Mouse (Mus musculus) right cerebral cortex, postnatal 36 days (tissue): ENCODE data around the gene Hfe2.

ENCODE experiments used
- DNase-seq, 2 experiments: peaks; one replicate each; pipeline ENCODE4 v3.0.0; 2022; ENCODE audit warnings: low spot score in 2 of 2, mixed read lengths in 1 of 2

Gene Hfe2

GRCm38 (mm10) chr3:96573611-96574511 lies 48.9 kb downstream of the Hfe2 start:
- DNase-seq: no peak

- no peak for DNase-seq
Observed at GRCm38 (mm10) chr3:96575272-96575984, 50.5 kb downstream of the Hfe2 start.

- no peak for DNase-seq
Observed at GRCm38 (mm10) chr3:96576005-96576658, 51.2 kb downstream of the Hfe2 start.

- peak; percentile 89 to 97 for DNase-seq
Observed at GRCm38 (mm10) chr3:96576690-96577541, 51.9 kb downstream of the Hfe2 start, which contains the start of gene Gm16253. Gm16253 (plus strand) TSS chr3:96576984.

GRCm38 (mm10) chr3:96577566-96577965 lies 52.6 kb downstream of the Hfe2 start:
- no peak for DNase-seq
